Mouse (Mus musculus) CH12.LX (cell line): ENCODE data around the gene Rhbg. TPM values are rescaled to one million over a fixed set of nuclear protein-coding genes. Genes with fewer than 3 reads are reported as not detected.

ENCODE experiments used
- DNase-seq: peaks from one replicate; pipeline ENCODE4 v3.0.0-alpha.2; 2013; ENCODE audit errors: extremely low read depth
- H3K27ac ChIP-seq: 2 replicates; pipeline ENCODE4 v1.5.1; 2012; ENCODE audit warnings: low read depth, mild to moderate bottlenecking, control low read depth, moderate library complexity; ENCODE audit not compliant: insufficient read depth
- H3K27me3 ChIP-seq: replicated peaks from 2 replicates; pipeline ENCODE3; 2012; ENCODE audit warnings: inconsistent platforms
- H3K36me3 ChIP-seq, 2 experiments: replicated peaks in 1 of 2; 2 replicates each; pipeline versions ENCODE3 to v1.6.1; 2012; ENCODE audit warnings: inconsistent platforms in 1 of 2, low read length in 1 of 2, mild to moderate bottlenecking in 1 of 2, mixed read lengths in 1 of 2, moderate library complexity in 1 of 2; ENCODE audit not compliant: control insufficient read depth in 1 of 2, insufficient read depth in 1 of 2
- H3K4me1 ChIP-seq, 2 experiments: 2 replicates each; pipeline ENCODE4 v1.6.1; 2012; ENCODE audit warnings: inconsistent platforms in 1 of 2, moderate library complexity in 1 of 2; ENCODE audit not compliant: insufficient read depth in 2 of 2, control insufficient read depth in 1 of 2
- H3K4me2 ChIP-seq: 2 replicates; pipeline ENCODE4 v1.6.1; 2012; ENCODE audit warnings: low read depth, mild to moderate bottlenecking, control low read depth; ENCODE audit not compliant: poor library complexity, insufficient read depth, severe bottlenecking
- H3K4me3 ChIP-seq, 3 experiments: fragments of 150-350 bp in 1 of 3; sonication (generic) in 1 of 3; replicated peaks in 1 of 3; 2 replicates each; pipeline versions ENCODE3 to v1.5.1; 2011 to 2012; ENCODE audit warnings: low read depth in 2 of 3, low read length in 2 of 3, mild to moderate bottlenecking in 2 of 3, moderate library complexity in 2 of 3, control low read depth in 1 of 3, improper control_type of control experiment in 1 of 3, inconsistent platforms in 1 of 3, mixed read lengths in 1 of 3; ENCODE audit not compliant: poor library complexity in 1 of 3
- H3K79me2 ChIP-seq: replicated peaks from 2 replicates; pipeline ENCODE4 v1.6.1; 2012; ENCODE audit warnings: mild to moderate bottlenecking, moderate library complexity; ENCODE audit not compliant: control insufficient read depth, poor library complexity, insufficient read depth, severe bottlenecking; ENCODE audit errors: extremely low read depth
- H3K9ac ChIP-seq: 2 replicates; pipeline ENCODE4 v1.6.1; 2012; ENCODE audit warnings: low read depth, mild to moderate bottlenecking, control low read depth, moderate library complexity; ENCODE audit not compliant: insufficient read depth
- H3K9me3 ChIP-seq: replicated peaks from 2 replicates; pipeline ENCODE3; 2012; ENCODE audit warnings: low read length, inconsistent platforms, mixed read lengths
- BHLHE40 ChIP-seq: IDR thresholded peaks from 2 replicates; pipeline ENCODE4 v1.6.1; 2011; ENCODE audit warnings: mild to moderate bottlenecking, low read depth, low read length, improper control_type of control experiment
- E2F4 ChIP-seq: IDR thresholded peaks from 2 replicates; pipeline ENCODE4 v1.6.1; 2011; ENCODE audit warnings: low read depth, low read length, improper control_type of control experiment; ENCODE audit not compliant: insufficient replicate concordance
- ELF1 ChIP-seq: IDR thresholded peaks from 2 replicates; pipeline ENCODE4 v1.6.1; 2014; ENCODE audit warnings: low read depth, mild to moderate bottlenecking, inconsistent platforms, low read length, improper control_type of control experiment
- EP300 ChIP-seq: IDR thresholded peaks from 2 replicates; pipeline ENCODE4 v1.6.1; 2011; ENCODE audit warnings: low read length, improper control_type of control experiment
- ETS1 ChIP-seq: conservative IDR thresholded peaks from 2 replicates; pipeline ENCODE4 v1.6.1; 2012; ENCODE audit warnings: low read depth, mild to moderate bottlenecking, inconsistent platforms, low read length, improper control_type of control experiment, moderate library complexity
- GABPA ChIP-seq: IDR thresholded peaks from 2 replicates; pipeline ENCODE4 v1.6.1; 2012; ENCODE audit warnings: low read depth, low read length, improper control_type of control experiment, inconsistent platforms; ENCODE audit not compliant: insufficient replicate concordance
- HCFC1 ChIP-seq: IDR thresholded peaks from 2 replicates; pipeline ENCODE4 v1.6.1; 2012; ENCODE audit warnings: low read depth, mild to moderate bottlenecking, inconsistent platforms, low read length, improper control_type of control experiment
- IRF4 ChIP-seq: IDR thresholded peaks from 2 replicates; pipeline ENCODE4 v1.6.1; 2014; ENCODE audit warnings: low read depth, mild to moderate bottlenecking, inconsistent platforms, low read length, improper control_type of control experiment
- JUN ChIP-seq: IDR thresholded peaks from 2 replicates; pipeline ENCODE4 v1.6.1; 2011; ENCODE audit warnings: low read depth, mild to moderate bottlenecking, low read length, improper control_type of control experiment, moderate library complexity; ENCODE audit not compliant: insufficient read depth
- JUND ChIP-seq: conservative IDR thresholded peaks from 2 replicates; pipeline ENCODE4 v1.6.1; 2011; ENCODE audit warnings: low read depth, low read length, improper control_type of control experiment
- KAT2A ChIP-seq: IDR thresholded peaks from 2 replicates; pipeline ENCODE4 v1.6.1; 2012; ENCODE audit warnings: low read length, improper control_type of control experiment, inconsistent platforms; ENCODE audit not compliant: insufficient replicate concordance
- MAFK ChIP-seq: IDR thresholded peaks from 2 replicates; pipeline ENCODE4 v1.6.1; 2011; ENCODE audit warnings: low read length, improper control_type of control experiment; ENCODE audit not compliant: insufficient replicate concordance
- MAZ ChIP-seq: IDR thresholded peaks from 2 replicates; pipeline ENCODE4 v1.6.1; 2012; ENCODE audit warnings: low read depth, mild to moderate bottlenecking, inconsistent platforms, low read length, improper control_type of control experiment, moderate library complexity
- MEF2A ChIP-seq: IDR thresholded peaks from 2 replicates; pipeline ENCODE4 v1.6.1; 2014; ENCODE audit warnings: low read depth, mild to moderate bottlenecking, inconsistent platforms, low read length, improper control_type of control experiment, borderline replicate concordance
- MXI1 ChIP-seq: IDR thresholded peaks from 2 replicates; pipeline ENCODE4 v1.6.1; 2011; ENCODE audit warnings: mild to moderate bottlenecking, low read depth, low read length, improper control_type of control experiment
- MYC ChIP-seq: IDR thresholded peaks from 2 replicates; pipeline ENCODE4 v1.6.1; 2011; ENCODE audit warnings: low read depth, mild to moderate bottlenecking, improper control_type of control experiment, low read length
- NELFE ChIP-seq: IDR thresholded peaks from 2 replicates; pipeline ENCODE4 v1.6.1; 2011; ENCODE audit warnings: low read depth, low read length, improper control_type of control experiment
- PAX5 ChIP-seq: IDR thresholded peaks from 2 replicates; pipeline ENCODE4 v1.6.1; 2012; ENCODE audit warnings: low read length, inconsistent platforms, mixed read lengths
- POLR2A ChIP-seq: IDR thresholded peaks from 2 replicates; pipeline ENCODE4 v1.6.1; 2011; ENCODE audit warnings: low read depth, mild to moderate bottlenecking, improper control_type of control experiment, low read length
- POLR2AphosphoS2 ChIP-seq: IDR thresholded peaks from 2 replicates; pipeline ENCODE4 v1.6.1; 2011; ENCODE audit warnings: low read depth, low read length, improper control_type of control experiment
- RAD21 ChIP-seq: IDR thresholded peaks from 2 replicates; pipeline ENCODE4 v1.6.1; 2011; ENCODE audit warnings: low read depth, mild to moderate bottlenecking, low read length, improper control_type of control experiment, moderate library complexity
- RCOR1 ChIP-seq: conservative IDR thresholded peaks from 2 replicates; pipeline ENCODE4 v1.6.1; 2012; ENCODE audit warnings: low read depth, mild to moderate bottlenecking, inconsistent platforms, low read length, improper control_type of control experiment
- TBP ChIP-seq: conservative IDR thresholded peaks from 2 replicates; pipeline ENCODE4 v1.6.1; 2011; ENCODE audit warnings: low read depth, low read length, improper control_type of control experiment
- TCF12 ChIP-seq: IDR thresholded peaks from 2 replicates; pipeline ENCODE4 v1.6.1; 2014; ENCODE audit warnings: low read depth, mild to moderate bottlenecking, inconsistent platforms, low read length, improper control_type of control experiment
- UBTF ChIP-seq: IDR thresholded peaks from 2 replicates; pipeline ENCODE4 v1.6.1; 2012; ENCODE audit warnings: low read depth, mild to moderate bottlenecking, inconsistent platforms, low read length, improper control_type of control experiment, moderate library complexity
- USF1 ChIP-seq: IDR thresholded peaks from 2 replicates; pipeline ENCODE4 v1.6.1; 2014; ENCODE audit warnings: low read depth, mild to moderate bottlenecking, inconsistent platforms, low read length, improper control_type of control experiment
- ZC3H11A ChIP-seq: IDR thresholded peaks from 2 replicates; pipeline ENCODE4 v1.6.1; 2012; ENCODE audit warnings: low read depth, mild to moderate bottlenecking, inconsistent platforms, low read length, improper control_type of control experiment
- ZKSCAN1 ChIP-seq: IDR thresholded peaks from 2 replicates; pipeline ENCODE4 v1.6.1; 2012; ENCODE audit warnings: low read depth, inconsistent platforms, low read length, improper control_type of control experiment, borderline replicate concordance
- ZMIZ1 ChIP-seq: IDR thresholded peaks from 2 replicates; pipeline ENCODE4 v1.6.1; 2012; ENCODE audit warnings: low read depth, mild to moderate bottlenecking, inconsistent platforms, low read length, improper control_type of control experiment
- dilution Hi-C: fragments of 300-500 bp; cut with MboI; formaldehyde crosslinking; loops from 2 replicates; pipeline ENCODE4 v1.14.3; 2020; ENCODE audit warnings: low sequenced_read_pairs; ENCODE audit not compliant: extremely low pct_unique_long_range_greater_than_20kb, extremely low pct_ligation_motif_present
- in situ Hi-C: fragments of 300-500 bp; cut with MboI; formaldehyde crosslinking; loops from 3 replicates; pipeline ENCODE4 v1.14.3; 2019; ENCODE audit warnings: low sequenced_read_pairs, low pct_ligation_motif_present, low pct_unique_long_range_greater_than_20kb, mixed read lengths
- polyA plus RNA-seq: library from polyadenylated mRNA; unstranded; fragments of >175 nt; gene quantifications from 2 replicates; pipeline ENCODE4 v1.2.1, GENCODE M21; 2012; ENCODE audit warnings: low read depth; ENCODE audit not compliant: insufficient read length
- total RNA-seq, 2 experiments: library from RNA; depleted of rRNA; stranded (reverse); fragments of 300-350 nt in 1 of 2; fragments of >200 nt in 1 of 2; gene quantifications; 2 replicates each; pipeline ENCODE4 v1.2.3; 2012 to 2014

Rhbg gene
- total and polyA plus RNA-seq, 3 experiments, result 0.08 TPM; not detected in 2

- Histone ChIP-seq H3K4me2 (no peak overlapping the region), H3K9me3 (peaks cover 2% of the 10 kb centered on the region), H3K27ac (no peak overlapping the region)
- TF ChIP-seq EP300, result no peak
- TF ChIP-seq POLR2AphosphoS2, result no peak
- no peak for TF ChIP-seq RCOR1
- no peak for TF ChIP-seq ETS1
- no peak for TF ChIP-seq ZKSCAN1
- no peak for TF ChIP-seq MYC
- no peak for TF ChIP-seq JUN
- no peak for TF ChIP-seq BHLHE40
- no peak for TF ChIP-seq JUND
- no peak for TF ChIP-seq RAD21
- no peak for TF ChIP-seq KAT2A
- TF ChIP-seq E2F4, result no peak
- TF ChIP-seq ZC3H11A, result no peak
- no peak for TF ChIP-seq POLR2A
- no peak for TF ChIP-seq MXI1
- TF ChIP-seq TCF12, result no peak
- no peak for TF ChIP-seq MAZ
- TF ChIP-seq IRF4, result no peak
- TF ChIP-seq MAFK, result no peak
- TF ChIP-seq, all 38 proteins: peak for 0
- H3K4me1 ChIP-seq, result no peaks in the 10 kb centered on the region
- H3K9ac ChIP-seq, result no peak overlapping the region
- peaks cover 99% of the 10 kb centered on the region for H3K27me3 ChIP-seq
- no peak overlapping the region for H3K4me3 ChIP-seq
- DNase-seq, result no peak
- dilution Hi-C loops (no loop called here), in situ Hi-C loops (no loop called here)
- H3K36me3 ChIP-seq, result no peaks in the 10 kb centered on the region
- no peaks in the 10 kb centered on the region for H3K79me2 ChIP-seq
Observed at GRCm38 (mm10) chr3:88205563-88206491, 48.7 kb downstream of the Rhbg start.

GRCm38 (mm10) chr3:88205176-88205562, 49.3 kb downstream of the Rhbg start:
- Histone ChIP-seq H3K4me2 (no peak overlapping the region), H3K9ac (no peak overlapping the region), H3K9me3 (peaks cover 7% of the 10 kb centered on the region), H3K4me3 (no peak overlapping the region), H3K27me3 (peaks cover 99% of the 10 kb centered on the region), H3K4me1 (no peaks in the 10 kb centered on the region), H3K36me3 (no peaks in the 10 kb centered on the region), H3K79me2 (no peaks in the 10 kb centered on the region), H3K27ac (no peak overlapping the region)
- DNase-seq, result no peak
- in situ Hi-C loops (no loop called here), dilution Hi-C loops (no loop called here)
- TF ChIP-seq USF1 (no peak), RCOR1 (no peak), HCFC1 (no peak), RAD21 (no peak), IRF4 (no peak), KAT2A (no peak), ZMIZ1 (no peak), ETS1 (no peak), POLR2AphosphoS2 (no peak), GABPA (no peak), ELF1 (no peak), MAZ (no peak), JUN (no peak), TBP (no peak), PAX5 (no peak), NELFE (no peak), UBTF (no peak), BHLHE40 (no peak), TCF12 (no peak), MEF2A (no peak)
